Mouse (Mus musculus): ENCODE measurements around the gene Fhod1.
A peak's percentile ranks its signal among the peaks of the same experiment; 100 is the strongest.
"Not testable (repeated sequence)": the region's sequence is repeated elsewhere in the genome, so short reads cannot be mapped to it uniquely, and the experiment has no call there.

Fhod1 gene

GRCm38 (mm10) chr8:105295895-105296573 lies 51.7 kb downstream of the Fhod1 start, which contains the start of gene Exoc3l:
Gene Exoc3l, minus strand, starts transcription at chr8:105296101.
- peak; percentile 86 for DNase-seq (ENCODE audit: low read depth, low spot score)

GRCm38 (mm10) chr8:105295256-105295655 lies 52.5 kb downstream of the Fhod1 start:
- no peak for DNase-seq (ENCODE audit: low read depth, low spot score)

GRCm38 (mm10) chr8:105294776-105295175 lies 53.0 kb downstream of the Fhod1 start:
- peak; percentile 63 for DNase-seq (ENCODE audit: low read depth, low spot score)

GRCm38 (mm10) chr8:105293405-105293804 lies 54.3 kb downstream of the Fhod1 start:
- DNase-seq (ENCODE audit: low read depth, low spot score): no peak

GRCm38 (mm10) chr8:105292471-105292870 lies 55.3 kb downstream of the Fhod1 start:
- DNase-seq (ENCODE audit: low read depth, low spot score): no peak

- DNase-seq (ENCODE audit: low read depth, low spot score): not testable (repeated sequence)
These were observed 56.0 kb downstream of the Fhod1 start for GRCm38 (mm10) chr8:105291802-105292201.

- not testable (repeated sequence) for DNase-seq (ENCODE audit: low read depth, low spot score)
These were observed 56.4 kb downstream of the Fhod1 start for GRCm38 (mm10) chr8:105291364-105291763.

- peak; percentile 93 for DNase-seq (ENCODE audit: low read depth, low spot score)
These were observed 57.0 kb downstream of the Fhod1 start for GRCm38 (mm10) chr8:105290554-105291314.

- peak; percentile 85 for DNase-seq (ENCODE audit: low read depth, low spot score)
These were observed 57.8 kb downstream of the Fhod1 start, which contains the start of gene 4931428F04Rik for GRCm38 (mm10) chr8:105289805-105290460. Gene 4931428F04Rik, minus strand, starts transcription at chr8:105289864.

GRCm38 (mm10) chr8:105288958-105289732 lies 58.6 kb downstream of the Fhod1 start:
- DNase-seq (ENCODE audit: low read depth, low spot score): peak; percentile 99

GRCm38 (mm10) chr8:105288231-105288630 lies 59.5 kb downstream of the Fhod1 start:
- no peak for DNase-seq (ENCODE audit: low read depth, low spot score)

- DNase-seq (ENCODE audit: low read depth, low spot score): no peak
These were observed 60.8 kb downstream of the Fhod1 start for GRCm38 (mm10) chr8:105286907-105287306.

GRCm38 (mm10) chr8:105285514-105285913 lies 62.2 kb downstream of the Fhod1 start:
- no peak for DNase-seq (ENCODE audit: low read depth, low spot score)

GRCm38 (mm10) chr8:105283074-105283473 lies 64.7 kb downstream of the Fhod1 start:
- peak; percentile 87 for DNase-seq (ENCODE audit: low read depth, low spot score)

GRCm38 (mm10) chr8:105282239-105282638 lies 65.5 kb downstream of the Fhod1 start:
- DNase-seq (ENCODE audit: low read depth, low spot score): no peak

GRCm38 (mm10) chr8:105281821-105282220 lies 65.9 kb downstream of the Fhod1 start:
- DNase-seq (ENCODE audit: low read depth, low spot score): no peak

- DNase-seq (ENCODE audit: low read depth, low spot score): no peak
These were observed 67.2 kb downstream of the Fhod1 start for GRCm38 (mm10) chr8:105280567-105280966.
